Mouse (Mus musculus) liver, adult 2 months (tissue): Measurements from ENCODE around the gene Axl.

Experiments
- CTCF ChIP-seq: fragments of 200-500 bp; IDR thresholded peaks from 2 replicates; pipeline ENCODE4 v1.5.1; 2011; ENCODE audit warnings: low read depth, low read length, control low read depth
- POLR2A ChIP-seq: fragments of 200-500 bp; IDR thresholded peaks from 2 replicates; pipeline ENCODE4 v1.6.1; 2011; ENCODE audit warnings: low read length, control low read depth; ENCODE audit not compliant: insufficient read depth; ENCODE audit errors: extremely low read depth

- TF ChIP-seq CTCF (no peak), POLR2A (no peak)
These were observed 3.7 kb downstream of the Axl start for GRCm38 (mm10) chr7:25784808-25785207.
